Mouse (Mus musculus) layer of hippocampus, postnatal 14 days (tissue): ENCODE data around the gene Usp21. TPM values are rescaled to one million over a fixed set of nuclear protein-coding genes. Genes with fewer than 3 reads are reported as not detected.

Experiments
- DNase-seq, 2 experiments: peaks; one replicate each; pipeline ENCODE4 v3.0.0; 2021 to 2022; ENCODE audit warnings: low spot score in 2 of 2, mixed read lengths in 1 of 2
- total RNA-seq, 2 experiments: library from RNA; stranded (reverse); gene quantifications; 2 replicates each; pipeline ENCODE4 v1.2.3; 2021

Usp21 gene
- total RNA-seq, 2 experiments from 2014 or later: 49.2 to 53.6 TPM

- DNase-seq: no peak
Measured at GRCm38 (mm10) chr1:171285096-171285892, 2.5 kb downstream of the Usp21 start.

GRCm38 (mm10) chr1:171284491-171284890, 3.3 kb downstream of the Usp21 start:
- peak in 1 of 2 experiments; percentile 1 for DNase-seq

GRCm38 (mm10) chr1:171283188-171284160, 4.3 kb downstream of the Usp21 start:
- DNase-seq: no peak

GRCm38 (mm10) chr1:171282086-171282805, 5.5 kb downstream of the Usp21 start:
- no peak for DNase-seq

GRCm38 (mm10) chr1:171281528-171281923, 6.3 kb downstream of the Usp21 start:
- peak; percentile 83 to 85 for DNase-seq

- peak; percentile 91 to 98 for DNase-seq
Measured at GRCm38 (mm10) chr1:171280916-171281527, 6.8 kb downstream of the Usp21 start, which contains the start of gene Ppox. TSS of gene Ppox (minus strand) at chr1:171281186.

- no peak for DNase-seq
Measured at GRCm38 (mm10) chr1:171280250-171280915, 7.4 kb downstream of the Usp21 start.

GRCm38 (mm10) chr1:171279721-171280120, 8.1 kb downstream of the Usp21 start:
- no peak for DNase-seq

- no peak for DNase-seq
Measured at GRCm38 (mm10) chr1:171279012-171279705, 8.6 kb downstream of the Usp21 start.

- DNase-seq: no peak
Measured at GRCm38 (mm10) chr1:171278436-171278835, 9.4 kb downstream of the Usp21 start.

- DNase-seq: no peak
Measured at GRCm38 (mm10) chr1:171277736-171278135, 10.1 kb downstream of the Usp21 start.

- DNase-seq: no peak
Measured at GRCm38 (mm10) chr1:171276110-171276748, 11.6 kb downstream of the Usp21 start.

- no peak for DNase-seq
Measured at GRCm38 (mm10) chr1:171275144-171275734, 12.6 kb downstream of the Usp21 start.

- DNase-seq: no peak
Measured at GRCm38 (mm10) chr1:171274171-171274570, 13.6 kb downstream of the Usp21 start.

- DNase-seq: no peak
Measured at GRCm38 (mm10) chr1:171272086-171272485, 15.7 kb downstream of the Usp21 start.

GRCm38 (mm10) chr1:171271622-171272021, 16.2 kb downstream of the Usp21 start:
- DNase-seq: no peak

- DNase-seq: no peak
Measured at GRCm38 (mm10) chr1:171271196-171271595, 16.6 kb downstream of the Usp21 start.

- no peak for DNase-seq
Measured at GRCm38 (mm10) chr1:171270573-171270900, 17.3 kb downstream of the Usp21 start.
